Mouse (Mus musculus): Measurements from ENCODE around the gene Spaar.

Spaar gene

DNA sequence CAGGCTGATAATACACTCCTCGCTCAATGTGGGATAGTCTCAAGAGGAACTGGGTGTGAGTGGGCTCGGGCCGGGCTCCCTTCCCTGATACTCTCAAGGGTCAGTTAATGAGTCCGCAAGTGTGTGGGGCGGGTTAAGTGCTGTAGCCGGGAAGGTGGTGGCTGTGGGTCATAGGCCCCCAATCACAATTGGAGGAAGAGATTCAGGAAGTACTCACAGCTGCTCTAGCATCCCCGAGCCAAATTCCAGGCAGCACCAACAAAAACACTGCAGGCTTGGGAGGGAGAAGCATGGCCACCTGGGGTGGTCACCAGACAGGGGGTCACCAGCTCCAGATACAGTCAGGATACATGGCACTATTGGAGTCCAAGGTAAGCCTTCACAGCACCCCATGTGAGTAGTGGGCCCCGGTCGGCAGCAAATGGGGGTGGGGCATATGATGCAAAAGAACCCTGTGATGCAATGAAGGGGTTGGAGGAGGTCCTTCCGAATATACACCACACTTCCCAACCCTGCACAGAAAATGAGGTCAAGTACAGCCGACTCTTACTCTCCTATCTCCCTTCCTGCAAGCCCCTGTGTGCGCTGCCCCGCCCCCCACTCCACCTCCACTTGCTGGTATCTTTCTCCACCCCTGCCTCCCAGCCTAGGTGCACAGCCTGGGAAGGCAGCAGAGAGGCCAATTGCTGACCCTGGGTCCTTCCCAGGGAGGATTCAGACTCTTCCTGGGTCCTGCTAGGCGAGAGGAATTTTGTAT lies at the start of gene Spaar:
Gene Spaar (plus strand): TSS at position 241 of the 757 bp plus-strand sequence.
- no peak for DNase-seq (ENCODE audit: low read depth)

GRCm38 (mm10) chr4:43690021-43690420 lies 39.8 kb upstream of the Spaar start:
- DNase-seq (ENCODE audit: low read depth): no peak

DNA sequence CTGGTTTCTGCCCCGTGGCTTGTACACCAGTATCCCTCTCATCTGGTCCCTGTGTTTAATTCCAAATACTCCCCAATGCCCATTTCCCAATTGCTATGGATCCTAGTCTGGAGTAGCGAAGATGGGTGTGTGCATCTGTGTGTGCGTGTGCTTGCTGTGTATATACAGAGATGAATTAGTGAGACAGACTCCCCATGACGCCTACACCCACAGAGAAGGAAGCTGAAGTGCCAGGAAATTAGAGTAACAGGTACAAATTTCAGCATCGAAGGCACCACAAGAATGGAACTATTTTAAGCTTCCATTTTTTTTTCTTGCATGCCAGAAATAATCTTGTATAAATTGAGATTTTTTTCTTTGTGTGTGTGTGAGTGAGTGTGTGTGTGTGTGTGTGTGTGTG lies 38.8 kb upstream of the Spaar start:
- DNase-seq (ENCODE audit: low read depth): no peak

DNA sequence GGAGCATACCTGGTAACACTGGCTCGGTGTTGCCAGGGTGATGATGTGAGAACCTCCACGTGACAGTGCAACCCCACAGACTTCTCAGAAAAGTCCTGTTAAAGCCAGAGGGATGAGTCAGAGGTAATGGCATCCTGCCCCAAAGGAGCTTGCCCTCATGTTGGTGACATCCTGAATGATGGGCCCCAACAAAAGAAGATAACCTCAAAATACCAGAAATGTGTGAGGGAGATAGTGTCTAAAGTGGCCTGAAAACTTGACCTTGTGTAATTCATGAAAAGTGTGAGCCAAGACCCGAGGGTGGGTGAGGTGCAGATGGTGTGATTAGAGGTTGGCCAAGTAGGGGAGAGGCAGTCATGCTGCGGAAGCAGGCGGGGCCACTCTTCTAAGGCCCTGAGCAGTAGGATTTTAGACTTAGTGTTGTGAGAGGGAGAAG lies 36.0 kb upstream of the Spaar start:
- DNase-seq (ENCODE audit: low read depth): no peak

- DNase-seq (ENCODE audit: low read depth): no peak
These were observed 35.2 kb upstream of the Spaar start for GRCm38 (mm10) chr4:43694439-43695248.

DNA sequence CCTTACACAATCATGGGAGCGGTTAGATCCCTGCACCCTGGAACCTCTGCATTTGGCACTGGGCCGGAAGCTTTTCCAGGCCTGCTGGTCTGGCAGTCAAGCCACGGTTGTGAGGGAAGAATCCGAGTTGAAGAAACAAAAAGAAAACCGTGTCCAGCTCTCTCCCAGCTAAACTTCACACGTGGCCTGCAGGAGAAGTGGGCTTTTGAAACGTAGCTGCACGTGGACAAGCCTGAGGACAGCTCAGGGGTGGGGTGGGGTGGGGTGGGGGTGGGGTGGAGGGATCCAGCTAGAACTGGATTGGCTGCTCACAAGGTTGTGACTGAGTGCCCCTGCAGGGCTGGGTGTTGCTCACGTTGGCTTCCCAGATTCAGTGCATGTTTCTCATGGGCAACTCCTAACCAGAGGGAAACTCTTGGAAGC lies 34.6 kb upstream of the Spaar start:
- no peak for DNase-seq (ENCODE audit: low read depth)

- DNase-seq (ENCODE audit: low read depth): no peak
These were observed 33.3 kb upstream of the Spaar start for GRCm38 (mm10) chr4:43696561-43696960.

DNA sequence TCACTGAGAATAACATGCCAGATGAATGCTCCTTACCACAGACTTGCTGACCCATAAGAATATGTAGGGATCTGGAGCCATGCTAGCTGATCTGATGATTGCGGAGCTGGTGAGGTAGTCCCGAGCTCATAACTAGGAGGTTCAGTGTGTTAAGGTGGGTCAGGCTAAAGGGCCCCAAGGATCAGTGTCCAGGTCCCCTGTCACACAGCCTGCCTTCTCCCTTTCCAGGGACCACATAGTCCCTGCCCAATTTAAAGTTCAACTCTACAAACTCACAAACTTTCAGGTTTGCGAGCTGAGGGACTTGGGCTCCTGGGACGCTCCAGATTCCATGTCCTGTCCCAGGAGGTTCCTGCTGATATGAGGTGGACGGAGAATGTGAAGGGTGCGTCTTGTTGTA lies 29.1 kb upstream of the Spaar start, which contains the start of gene Olfr70:
Gene Olfr70 (minus strand): TSS at position 101 of the 400 bp plus-strand sequence.
- DNase-seq (ENCODE audit: low read depth): no peak

GRCm38 (mm10) chr4:43703439-43703838 lies 26.4 kb upstream of the Spaar start:
- DNase-seq (ENCODE audit: low read depth): peak; percentile 7

- no peak for DNase-seq (ENCODE audit: low read depth)
These were observed 26.0 kb upstream of the Spaar start for GRCm38 (mm10) chr4:43703851-43704250.

DNA sequence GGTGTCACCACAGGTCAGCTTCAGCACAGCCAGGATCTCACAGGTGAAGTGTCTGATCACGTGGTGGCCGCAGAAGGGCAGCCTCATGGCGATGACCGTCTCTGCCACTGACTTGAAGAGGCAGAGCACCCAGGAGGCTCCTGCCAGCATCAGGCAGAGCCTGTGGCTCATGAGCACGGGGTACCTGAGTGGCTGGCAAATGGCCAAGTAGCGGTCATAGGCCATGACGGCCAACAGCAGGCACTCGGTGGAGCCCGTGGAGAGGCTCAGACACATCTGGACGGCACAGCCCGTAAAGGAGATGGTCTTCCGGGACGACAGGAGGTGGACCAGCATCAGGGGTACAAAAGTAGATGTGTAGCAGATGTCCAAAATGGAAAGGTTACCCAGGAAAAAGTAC lies 23.8 kb upstream of the Spaar start:
- no peak for DNase-seq (ENCODE audit: low read depth)

- no peak for DNase-seq (ENCODE audit: low read depth)
These were observed 20.0 kb upstream of the Spaar start, which contains the start of gene Olfr71 for GRCm38 (mm10) chr4:43709869-43710268. Olfr71 (minus strand) TSS chr4:43710255.

DNA sequence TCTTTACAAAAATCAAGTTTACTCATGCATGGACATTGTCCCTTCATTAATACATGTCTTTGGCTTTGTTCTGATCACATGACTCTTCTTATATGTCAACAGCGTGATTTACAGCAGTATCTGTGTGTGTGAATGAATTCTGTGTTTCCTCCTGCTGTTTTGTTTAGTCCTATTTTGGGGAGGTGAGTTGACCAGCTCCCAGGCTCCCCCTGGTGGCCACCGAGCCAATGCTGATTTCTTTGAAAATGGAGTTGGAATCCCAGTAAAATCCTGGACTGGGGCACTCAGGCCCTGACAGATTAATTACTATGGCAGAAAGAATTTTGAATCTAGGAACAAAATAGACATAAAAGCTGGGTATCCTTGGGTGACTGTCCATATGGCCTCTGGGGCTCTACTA lies 18.0 kb upstream of the Spaar start:
- peak; percentile 80 for DNase-seq (ENCODE audit: low read depth)

DNA sequence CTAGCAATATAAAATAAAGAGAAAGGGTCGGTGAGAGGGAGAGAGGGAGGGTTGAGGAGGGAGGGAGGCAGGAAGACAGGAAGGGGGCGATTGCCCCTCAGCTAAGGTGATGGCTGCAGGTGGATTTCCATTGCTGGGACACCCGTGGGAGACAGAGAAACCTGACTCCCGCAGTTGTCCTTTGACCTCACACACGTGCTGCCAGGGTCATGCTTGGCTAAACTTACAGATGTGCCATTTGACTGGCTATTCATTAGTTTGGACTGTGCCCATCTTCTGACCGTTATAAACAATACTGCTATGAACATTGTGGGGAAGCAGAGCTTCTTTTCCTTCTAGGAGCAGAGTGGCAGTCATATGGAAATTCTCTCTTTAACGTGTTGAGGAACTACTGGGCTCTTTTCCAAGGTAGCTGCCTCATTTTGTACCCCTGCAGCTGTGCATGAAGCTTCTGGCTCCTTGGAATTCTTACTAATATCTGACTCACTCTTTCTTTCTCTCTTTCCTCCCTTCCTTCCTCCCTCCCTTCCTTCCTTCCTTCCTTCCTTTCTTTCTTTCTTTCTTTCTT lies 16.1 kb upstream of the Spaar start:
- DNase-seq (ENCODE audit: low read depth): no peak

- no peak for DNase-seq (ENCODE audit: low read depth)
These were observed 9.2 kb upstream of the Spaar start for GRCm38 (mm10) chr4:43720491-43721228.

DNA sequence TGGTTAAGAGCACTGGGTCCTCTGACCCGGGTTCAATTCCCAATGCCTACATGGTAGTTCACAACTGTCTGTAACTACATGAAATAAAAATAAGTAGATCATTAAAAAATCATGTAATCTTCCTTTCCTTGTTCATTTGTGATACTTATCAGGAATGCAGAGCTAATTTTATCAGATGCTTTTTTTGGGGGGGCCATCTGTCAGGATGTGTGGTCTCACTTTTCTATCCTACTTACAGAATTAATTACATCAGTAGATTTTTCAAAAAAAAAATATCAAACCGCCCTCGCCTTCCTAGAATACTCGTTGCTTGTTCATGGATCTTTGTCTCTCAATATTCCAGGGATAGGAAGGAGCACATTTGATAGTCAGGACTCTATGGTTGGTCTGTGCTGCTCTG lies 7.6 kb upstream of the Spaar start:
- DNase-seq (ENCODE audit: low read depth): no peak

GRCm38 (mm10) chr4:43724764-43725163 lies 5.1 kb upstream of the Spaar start:
- peak; percentile 29 for DNase-seq (ENCODE audit: low read depth)

DNA sequence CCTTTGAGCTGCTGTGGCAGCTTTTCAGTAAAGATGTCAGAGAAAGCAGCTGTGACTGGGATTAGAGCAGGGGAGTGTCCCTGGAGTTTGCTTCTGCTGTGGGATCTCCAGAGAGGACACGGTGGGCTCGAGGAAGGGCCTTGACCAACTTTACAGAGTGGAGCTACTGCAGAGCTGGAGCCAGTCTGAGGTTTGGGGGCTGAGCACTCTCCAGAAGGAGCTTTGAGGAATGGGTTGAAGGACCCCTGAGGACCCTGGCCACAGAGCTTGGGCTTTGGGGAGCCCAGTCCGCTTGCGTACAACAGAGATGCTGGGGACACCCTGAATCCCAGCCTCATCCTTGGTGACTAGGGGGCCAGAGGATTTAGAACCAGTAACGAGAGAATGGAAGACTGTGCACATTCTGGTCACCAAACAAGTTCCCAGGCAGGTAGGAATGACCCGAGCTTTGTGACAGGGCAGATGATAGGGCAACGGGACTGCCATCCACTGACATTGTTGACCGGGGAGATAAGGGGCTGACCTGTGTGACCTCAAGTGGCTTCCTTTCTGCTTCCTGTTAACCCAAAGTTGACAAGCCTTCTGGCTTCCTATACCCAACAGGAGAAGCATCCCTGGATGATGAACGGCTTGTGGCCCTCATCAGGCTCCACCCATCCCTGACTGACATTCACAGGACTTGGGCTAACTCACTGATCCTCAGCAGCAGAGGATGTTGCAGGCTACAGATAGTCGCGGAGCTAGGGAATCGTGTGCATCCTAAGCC lies 3.4 kb upstream of the Spaar start:
- no peak for DNase-seq (ENCODE audit: low read depth)

DNA sequence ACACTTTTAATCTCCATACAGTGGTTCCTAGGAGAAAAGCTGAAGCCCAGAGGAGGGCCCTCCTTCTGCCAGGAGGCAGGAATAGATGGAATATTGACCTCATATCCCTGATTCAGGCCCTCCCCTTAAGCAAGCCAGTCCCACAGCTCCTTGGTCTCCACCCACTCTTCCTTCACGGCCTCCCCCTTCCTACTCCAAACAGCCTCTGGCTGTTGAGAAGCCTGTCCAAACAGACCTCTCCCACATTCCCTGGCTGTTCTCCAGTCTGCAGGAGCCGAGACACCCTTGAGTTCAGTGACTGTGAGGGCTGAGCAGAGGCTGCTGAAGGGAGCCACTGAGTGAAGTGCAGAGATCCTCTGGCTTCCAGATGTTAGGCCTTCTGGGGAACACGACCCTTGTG lies 2.8 kb upstream of the Spaar start, which contains the start of gene Hrct1:
Gene Hrct1 (plus strand): TSS at position 194 of the 400 bp plus-strand sequence.
- DNase-seq (ENCODE audit: low read depth): no peak

DNA sequence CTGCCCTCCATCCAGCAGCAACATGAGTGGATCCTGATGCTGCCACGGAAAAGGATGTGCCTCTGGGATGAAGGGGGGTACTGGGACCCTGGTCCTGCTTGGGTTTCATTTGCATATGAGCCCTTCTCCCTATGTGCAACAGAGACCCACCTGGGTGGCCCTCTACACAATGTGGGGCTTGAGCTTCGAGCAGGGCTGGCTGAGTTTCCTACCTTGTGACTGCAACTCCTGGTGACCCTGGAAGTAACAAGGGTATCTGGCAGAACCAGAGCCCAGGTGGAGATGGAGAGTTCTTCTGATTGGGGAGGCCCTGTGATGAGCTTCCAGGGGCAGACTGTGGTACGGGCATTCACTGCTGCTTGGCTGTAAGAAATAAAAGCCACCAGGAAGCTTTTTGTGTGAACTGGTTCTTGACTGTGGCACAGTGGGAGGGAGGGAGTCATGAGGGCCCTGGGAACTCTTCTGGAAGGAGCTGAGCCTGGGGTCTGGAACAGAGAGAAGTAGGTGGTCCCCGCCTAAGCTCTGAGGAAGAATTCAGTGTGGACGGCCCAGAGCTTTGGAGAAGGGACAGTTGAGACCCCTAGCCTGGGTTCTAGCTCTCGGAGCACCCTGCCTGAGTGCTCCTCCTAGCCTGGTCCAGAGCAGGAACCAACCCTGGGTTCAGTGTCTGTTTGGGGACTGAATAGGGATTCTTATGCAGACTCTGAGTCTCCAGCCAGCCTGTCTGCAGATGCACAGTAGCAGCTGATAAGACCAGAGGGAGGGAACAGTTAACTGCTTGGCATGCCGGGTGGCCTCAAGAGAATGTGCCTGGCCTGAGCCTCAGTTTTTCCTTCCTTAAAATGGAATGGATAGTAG lies 1.9 kb upstream of the Spaar start:
- DNase-seq (ENCODE audit: low read depth): no peak

Measured in naive thymus-derived CD4-positive, alpha-beta T cell, adult 2 months (primary cell).